Mouse (Mus musculus) CD8-positive naive resting alpha-beta T cell, adult 57 days (primary cell): Measurements from ENCODE around the gene Traf3ip1. TPM values are rescaled to one million over a fixed set of nuclear protein-coding genes. Genes with fewer than 3 reads are reported as not detected.

ENCODE experiments used
- total RNA-seq: library from RNA; stranded (reverse); gene quantifications from one replicate; pipeline ENCODE4 v1.2.4, GENCODE M21; 2023

The Traf3ip1 gene
- 4.7 TPM for total RNA-seq

DNA sequence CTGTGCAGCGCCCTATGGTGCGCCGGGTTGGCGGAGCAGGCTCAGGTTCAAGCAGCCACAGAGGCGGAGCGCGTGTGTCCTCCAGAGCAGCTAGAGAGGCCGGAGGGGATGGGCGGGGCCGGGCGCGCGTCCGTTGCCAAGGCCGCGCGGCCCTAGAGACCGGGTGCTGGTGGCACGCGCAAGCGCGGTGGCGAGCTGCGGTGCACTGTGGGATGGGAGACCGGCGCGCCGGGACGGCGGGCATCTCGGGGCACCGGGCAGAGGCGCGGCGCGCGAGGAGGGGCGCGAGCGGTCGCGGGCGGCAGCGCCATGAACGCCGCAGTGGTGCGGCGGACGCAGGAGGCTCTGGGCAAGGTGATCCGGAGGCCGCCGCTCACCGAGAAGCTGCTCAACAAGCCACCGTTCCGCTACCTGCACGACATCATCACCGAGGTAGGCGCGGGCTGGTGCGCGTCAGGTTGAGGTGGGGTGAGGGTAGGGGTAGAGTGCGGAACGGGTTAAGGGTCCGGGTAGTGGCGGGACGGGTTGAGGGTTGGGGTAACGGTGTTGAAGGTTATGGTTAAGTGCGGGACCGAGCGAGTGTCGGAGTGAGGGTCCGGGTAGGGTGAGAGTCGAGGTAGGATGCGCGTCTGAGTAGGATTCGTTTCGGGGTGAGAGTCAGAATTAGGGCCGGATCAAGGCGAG lies at the start of gene Traf3ip1:
TSS of gene Traf3ip1 (plus strand) at position 191 of the 684 bp plus-strand sequence.

DNA sequence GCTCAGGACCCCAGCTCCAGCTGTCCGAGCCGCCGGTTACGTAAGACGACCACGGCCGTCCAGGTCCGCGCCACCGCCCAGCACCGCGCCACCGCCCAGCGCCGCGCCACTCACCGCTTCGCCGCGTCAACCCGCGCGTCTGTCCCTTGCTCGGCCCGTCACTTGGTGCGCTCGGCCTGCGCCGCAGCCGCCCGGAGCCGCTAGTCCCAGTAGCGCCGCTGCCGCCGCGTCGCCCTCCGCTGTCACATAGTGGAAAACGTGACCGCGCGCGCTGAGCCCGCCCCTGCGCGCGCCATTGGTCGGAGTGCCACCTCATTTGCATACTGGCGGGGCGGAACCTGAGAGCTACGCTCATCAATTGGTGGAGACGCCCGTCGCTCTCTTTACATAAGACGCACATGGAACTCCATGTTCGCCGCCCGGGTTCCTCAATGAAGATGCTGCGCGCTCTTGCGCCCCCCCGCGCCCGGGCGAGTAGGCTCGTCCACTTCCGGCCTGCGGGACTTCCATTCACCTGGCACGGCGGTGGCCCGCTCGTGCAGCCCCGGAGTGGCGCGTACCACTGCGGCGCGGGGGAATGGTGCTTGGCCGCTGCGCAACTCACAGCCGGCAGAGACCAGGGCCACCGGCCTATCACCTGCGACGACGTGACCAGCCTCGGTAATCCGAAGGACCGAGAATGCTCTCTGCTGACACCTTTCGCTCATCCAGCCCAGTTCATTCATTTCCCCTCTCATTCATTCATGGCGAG lies 35.2 kb upstream of the Traf3ip1 start, which contains the start of gene Per2:
TSS of gene Per2 (minus strand) at position 266 of the 751 bp plus-strand sequence.

GRCm38 (mm10) chr1:91540271-91540826 lies 45.9 kb downstream of the Traf3ip1 start, which contains the start of gene Asb1:
Gene Asb1 (plus strand): TSS chr1:91540544.

Other genes starting within 250 kb of the Traf3ip1 start
- gene Ube2f, start 244.3 kb upstream of the Traf3ip1 start, total RNA-seq, result 60.5 TPM
- 18.6 TPM for gene Scly, start 196.3 kb upstream of the Traf3ip1 start, total RNA-seq
- not detected for gene Espnl, start 172.6 kb upstream of the Traf3ip1 start, total RNA-seq
- not detected for gene Klhl30, start 143.6 kb upstream of the Traf3ip1 start, total RNA-seq
- gene Erfe, start 128.2 kb upstream of the Traf3ip1 start, total RNA-seq, result not detected
- 117 TPM for gene Ilkap, start 95.8 kb upstream of the Traf3ip1 start, total RNA-seq
- gene Hes6, start 80.6 kb upstream of the Traf3ip1 start, total RNA-seq, result 26.7 TPM
- 7.5 TPM for gene Per2, start 35.3 kb upstream of the Traf3ip1 start, total RNA-seq
- 9.6 TPM for gene Asb1, start 45.9 kb downstream of the Traf3ip1 start, total RNA-seq